Mouse (Mus musculus): ENCODE measurements at regions not wholly inside any gene's neighbourhood (a gene's known extent, or its start where the extent isn't known, plus 50 kb on each side); places are given as distances from the start of the nearest gene placed in this dataset.

GRCm38 (mm10) chr10:71959584-71959983 lies 612.0 kb downstream of the Ipmk start:
- WGBS = 74% methylated on average over 1 of the region's 1 CpGs
- Histone ChIP-seq H3K9ac (no peak overlapping the region), H3K9me3 (ENCODE audit: control insufficient read depth, low read length) (no peaks in the 10 kb centered on the region), H3K27me3 (ENCODE audit: control insufficient read depth, insufficient read depth, low read length) (no peaks in the 10 kb centered on the region), H3K36me3 (replicated peaks; ENCODE audit: control insufficient read depth, insufficient read depth) (no peaks in the 10 kb centered on the region), H3K4me2 (replicated peaks) (no peak overlapping the region), H3K4me1 (replicated peaks; ENCODE audit: control insufficient read depth, insufficient read depth, low read length) (no peaks in the 10 kb centered on the region), H3K4me3 (replicated peaks; ENCODE audit: low read length) (no peak overlapping the region), H3K27ac (no peak overlapping the region)
- DNase-seq (ENCODE audit: low spot score) = no peak
- no peak for ATAC-seq (ENCODE audit: low FRiP score)

DNA sequence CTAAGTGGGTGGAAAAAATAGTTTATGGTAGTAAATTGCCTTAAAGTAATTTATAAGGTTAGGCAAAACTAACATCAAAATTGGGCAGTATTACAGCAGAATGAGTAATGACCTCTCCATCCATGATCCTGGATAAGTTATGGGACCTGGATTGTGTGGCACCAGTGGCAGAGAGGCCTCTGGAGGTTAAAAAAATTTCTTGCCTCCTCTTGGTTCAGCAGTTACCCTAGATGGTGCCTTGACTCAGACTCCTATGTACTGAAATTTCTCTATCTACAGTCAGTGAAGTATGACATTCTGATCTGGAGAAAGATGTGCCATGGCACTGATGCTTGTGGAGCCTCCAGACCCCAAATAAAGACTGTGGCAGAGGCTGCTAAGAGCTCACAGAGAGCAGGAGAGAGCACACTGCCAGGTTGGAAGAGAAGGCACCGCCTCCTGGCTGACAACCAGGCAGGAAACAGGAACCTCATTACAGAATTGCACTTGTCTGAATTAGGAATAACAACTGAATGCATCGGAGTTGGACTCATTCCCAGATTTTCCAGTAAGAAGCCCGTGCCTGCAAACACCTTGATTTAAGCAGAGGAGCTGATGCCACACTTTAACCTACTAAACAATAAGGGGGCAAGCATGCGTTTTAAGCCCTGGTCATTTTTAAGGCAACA lies 613.0 kb downstream of the Ipmk start:
- Histone ChIP-seq H3K9me3 (ENCODE audit: control insufficient read depth, low read length) (no peaks in the 10 kb centered on the region), H3K27me3 (ENCODE audit: control insufficient read depth, insufficient read depth, low read length) (no peaks in the 10 kb centered on the region), H3K4me3 (replicated peaks; ENCODE audit: low read length) (no peak overlapping the region), H3K36me3 (replicated peaks; ENCODE audit: control insufficient read depth, insufficient read depth) (no peaks in the 10 kb centered on the region), H3K4me2 (replicated peaks) (no peak overlapping the region), H3K9ac (no peak overlapping the region), H3K4me1 (replicated peaks; ENCODE audit: control insufficient read depth, insufficient read depth, low read length) (no peaks in the 10 kb centered on the region), H3K27ac (no peak overlapping the region)
- DNase-seq (ENCODE audit: low spot score) (peak; percentile 54), ATAC-seq (ENCODE audit: low FRiP score) (0 out of 2 replicates have a peak, but pooled peaks have one; percentile 14)
- WGBS = 70% methylated on average over 4 of the region's 4 CpGs

- no peaks in the 10 kb centered on the region for H3K4me1 ChIP-seq (replicated peaks; ENCODE audit: control insufficient read depth, insufficient read depth, low read length)
- H3K27me3 ChIP-seq (ENCODE audit: control insufficient read depth, insufficient read depth, low read length) = no peaks in the 10 kb centered on the region
- no peak overlapping the region for H3K9ac ChIP-seq
- H3K4me3 ChIP-seq (replicated peaks; ENCODE audit: low read length) = no peak overlapping the region
- no peak overlapping the region for H3K27ac ChIP-seq
- DNase-seq (ENCODE audit: low spot score) = no peak
- no peaks in the 10 kb centered on the region for H3K9me3 ChIP-seq (ENCODE audit: control insufficient read depth, low read length)
- ATAC-seq (ENCODE audit: low FRiP score) = no peak
- no peak overlapping the region for H3K4me2 ChIP-seq (replicated peaks)
- no peaks in the 10 kb centered on the region for H3K36me3 ChIP-seq (replicated peaks; ENCODE audit: control insufficient read depth, insufficient read depth)
- 87% methylated on average over 3 of the region's 3 CpGs for WGBS
Observed at GRCm38 (mm10) chr10:71978035-71978434, 630.5 kb downstream of the Ipmk start.

GRCm38 (mm10) chr10:72002875-72003720 lies 651.5 kb upstream of the Zwint start:
- Histone ChIP-seq H3K4me2 (replicated peaks) (no peak overlapping the region), H3K27me3 (ENCODE audit: control insufficient read depth, insufficient read depth, low read length) (no peaks in the 10 kb centered on the region), H3K27ac (no peak overlapping the region), H3K36me3 (replicated peaks; ENCODE audit: control insufficient read depth, insufficient read depth) (no peaks in the 10 kb centered on the region), H3K9ac (no peak overlapping the region), H3K9me3 (ENCODE audit: control insufficient read depth, low read length) (no peaks in the 10 kb centered on the region), H3K4me1 (replicated peaks; ENCODE audit: control insufficient read depth, insufficient read depth, low read length) (no peaks in the 10 kb centered on the region), H3K4me3 (replicated peaks; ENCODE audit: low read length) (no peak overlapping the region)
- DNase-seq (ENCODE audit: low spot score) (no peak), ATAC-seq (ENCODE audit: low FRiP score) (no peak)
- 47% methylated on average over 9 of the region's 9 CpGs for WGBS

Measured in hindbrain, embryonic 14.5 days (tissue).